Mouse (Mus musculus) mesoderm, embryonic 11.5 days (tissue): ENCODE measurements around the gene Olfr298.

Experiments
- DNase-seq: peaks from one replicate; pipeline ENCODE4 v3.0.0-alpha.2; 2012; ENCODE audit warnings: low read depth, low spot score

Gene Olfr298

GRCm38 (mm10) chr7:86492384-86492783 is at the start of gene Olfr298:
TSS of gene Olfr298 (minus strand) at chr7:86492484.
- no peak for DNase-seq

GRCm38 (mm10) chr7:86519668-86520067 is 27.4 kb upstream of the Olfr298 start, which contains the start of gene Olfr297:
TSS of gene Olfr297 (plus strand) at chr7:86519968.
- DNase-seq: no peak

- no peak for DNase-seq
Measured at GRCm38 (mm10) chr7:86459621-86460020, 32.7 kb downstream of the Olfr298 start, which contains the start of gene Olfr299. TSS of gene Olfr299 (plus strand) at chr7:86459921.
